Mouse (Mus musculus) adrenal gland, postnatal 14 days (tissue): ENCODE results near the gene Olfr588-ps1. TPM values are rescaled to one million over a fixed set of nuclear protein-coding genes. Genes with fewer than 3 reads are reported as not detected.
"Not testable (repeated sequence)": the region's sequence is repeated elsewhere in the genome, so short reads cannot be mapped to it uniquely, and the experiment has no call there.

Source experiments
- DNase-seq: peaks from one replicate; pipeline ENCODE4 v3.0.0; 2021; ENCODE audit warnings: mixed read lengths
- long read RNA-seq, 2 experiments: library from polyadenylated mRNA; stranded (forward); transcript quantifications; one replicate each; pipeline ENCODE4 v2.0.0; 2021
- total RNA-seq: library from RNA; stranded (reverse); gene quantifications from 2 replicates; pipeline ENCODE4 v1.2.3, GENCODE M21; 2021

The Olfr588-ps1 gene
- total RNA-seq = not detected in 2 replicates
- long read RNA-seq, experiment 1 = 0 reads
- long read RNA-seq, experiment 2 = 0 reads

DNA sequence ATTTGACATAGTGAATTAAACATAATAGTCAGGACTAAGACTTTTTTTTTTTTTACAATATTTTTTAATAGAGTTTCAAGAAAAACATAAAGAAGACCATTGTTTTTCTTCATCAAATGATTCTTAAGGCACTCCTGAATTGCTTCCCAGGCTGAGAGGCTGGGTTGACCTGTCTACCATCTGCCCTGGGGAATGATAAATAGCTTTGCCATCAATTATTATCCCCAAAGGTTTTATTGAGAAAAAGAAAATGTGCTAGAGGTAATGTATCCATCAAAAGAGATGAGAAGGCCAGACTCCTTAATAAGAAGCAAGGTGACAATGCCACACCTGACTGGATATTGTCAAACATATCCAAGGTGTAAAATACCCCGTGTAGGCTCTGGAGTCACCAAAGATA, at the start of gene Olfr588-ps1:
Gene Olfr588-ps1, plus strand, starts transcription at position 301 of the 400 bp plus-strand sequence.
- DNase-seq = no peak

GRCm38 (mm10) chr7:103097420-103097819, 43.3 kb upstream of the Olfr588-ps1 start, which contains the start of gene Olfr585:
TSS of gene Olfr585 (plus strand) at chr7:103097720.
- no peak for DNase-seq

- DNase-seq = no peak
Observed at GRCm38 (mm10) chr7:103119406-103119805, 21.3 kb upstream of the Olfr588-ps1 start.

- DNase-seq = no peak
Observed at GRCm38 (mm10) chr7:103125538-103125937, 15.1 kb upstream of the Olfr588-ps1 start, which contains the start of gene Olfr586. TSS of gene Olfr586 (minus strand) at chr7:103125638.

DNA sequence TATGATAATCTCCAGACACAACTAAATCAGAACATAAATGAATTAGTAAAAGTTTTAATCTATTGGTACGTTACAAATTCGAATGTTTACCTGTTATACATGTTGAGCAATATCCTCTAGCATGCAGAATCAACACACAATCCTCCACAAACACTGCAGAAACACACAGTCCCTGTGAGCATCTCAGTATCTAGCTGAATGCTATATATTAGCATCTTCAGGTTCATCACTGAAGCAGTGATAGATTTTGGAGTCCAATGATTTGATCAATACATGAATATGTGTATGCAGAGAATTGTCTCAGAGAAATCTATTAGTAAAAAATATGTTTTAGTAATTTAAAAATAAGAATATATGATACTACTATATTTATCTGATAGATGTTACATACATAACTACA, 15.6 kb downstream of the Olfr588-ps1 start, which contains the start of gene Olfr589:
Gene Olfr589, minus strand, starts transcription at position 101 of the 400 bp plus-strand sequence.
- no peak for DNase-seq

DNA sequence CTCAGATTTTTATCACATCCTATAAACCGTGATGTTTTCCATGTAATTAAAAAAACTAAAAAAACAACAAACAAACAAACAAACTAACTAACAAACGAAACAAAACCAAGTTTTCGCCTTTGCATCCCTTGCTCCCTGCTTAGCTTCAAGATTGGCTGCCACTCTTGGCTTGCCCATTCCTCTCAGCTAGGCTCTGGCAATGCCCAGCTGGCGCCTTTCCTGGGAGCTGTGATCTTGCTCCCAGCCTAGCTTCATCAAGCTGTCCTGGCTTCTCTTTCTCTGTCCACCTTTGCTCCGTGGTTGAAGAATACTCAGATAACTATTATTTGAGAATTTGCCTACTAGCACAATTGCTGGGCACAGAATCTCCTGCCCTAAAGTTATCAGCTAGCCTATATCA, 29.0 kb downstream of the Olfr588-ps1 start:
- DNase-seq = no peak

DNA sequence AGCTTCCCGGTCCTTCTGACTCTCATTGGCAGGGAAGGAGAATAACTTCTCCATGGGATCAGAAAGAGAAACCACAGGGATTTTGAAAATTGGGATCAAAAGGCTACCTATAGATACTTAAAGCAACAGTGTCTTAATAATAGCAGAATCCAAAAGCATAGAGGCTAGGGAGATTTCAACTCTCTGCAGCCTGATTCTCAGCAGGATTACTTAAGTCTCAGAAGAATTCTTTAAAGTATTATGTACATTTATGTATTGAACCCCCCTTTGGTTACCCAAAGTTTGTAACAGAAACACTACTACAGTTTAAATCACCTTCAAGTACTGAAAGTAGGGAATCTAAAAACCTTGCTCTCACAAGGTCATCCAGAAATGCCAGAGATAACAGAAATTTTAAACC, 37.6 kb downstream of the Olfr588-ps1 start, which contains the start of gene Olfr591:
Gene Olfr591, minus strand, starts transcription at position 101 of the 400 bp plus-strand sequence.
- DNase-seq = no peak

DNA sequence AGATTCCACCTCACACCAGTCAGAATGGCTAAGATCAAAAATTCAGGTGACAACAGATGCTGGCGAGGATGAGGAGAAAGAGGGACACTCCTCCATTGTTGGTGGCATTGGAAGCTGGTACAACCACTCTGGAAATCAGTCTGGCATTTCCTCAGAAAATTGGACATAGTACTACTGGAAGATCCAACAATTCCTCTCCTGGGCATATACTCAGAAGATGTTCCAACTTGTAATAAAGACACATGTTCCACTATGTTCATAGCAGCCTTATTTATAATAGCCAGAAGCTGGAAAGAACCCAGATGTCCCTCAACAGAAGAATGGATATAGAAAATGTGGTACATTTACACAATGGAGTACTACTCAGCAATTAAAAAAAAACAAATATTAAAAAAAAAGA, 43.8 kb downstream of the Olfr588-ps1 start, which contains the start of gene Olfr592:
Gene Olfr592, plus strand, starts transcription at position 301 of the 400 bp plus-strand sequence.
- not testable (repeated sequence) for DNase-seq

Other genes starting within 250 kb of the Olfr588-ps1 start
- not detected in 2 replicates for gene Olfr569, start 250.0 kb upstream of the Olfr588-ps1 start, total RNA-seq
- not detected in 2 replicates for gene Olfr570, start 246.3 kb upstream of the Olfr588-ps1 start, total RNA-seq
- gene Olfr571, start 223.3 kb upstream of the Olfr588-ps1 start, total RNA-seq = not detected in 2 replicates
- gene Olfr572, start 216.5 kb upstream of the Olfr588-ps1 start, total RNA-seq = not detected in 2 replicates
- gene Olfr573-ps1, start 198.3 kb upstream of the Olfr588-ps1 start, total RNA-seq = not detected in 2 replicates
- gene Olfr574, start 192.4 kb upstream of the Olfr588-ps1 start, total RNA-seq = not detected in 2 replicates
- gene Olfr575, start 182.1 kb upstream of the Olfr588-ps1 start, total RNA-seq = not detected in 2 replicates
- gene Olfr576, start 178.2 kb upstream of the Olfr588-ps1 start, total RNA-seq = not detected in 2 replicates
- gene Olfr577, start 164.9 kb upstream of the Olfr588-ps1 start, total RNA-seq = not detected in 2 replicates
- not detected in 2 replicates for gene Olfr578, start 151.6 kb upstream of the Olfr588-ps1 start, total RNA-seq
- not detected in 2 replicates for gene Olfr582, start 102.9 kb upstream of the Olfr588-ps1 start, total RNA-seq
- not detected in 2 replicates for gene Olfr583, start 89.6 kb upstream of the Olfr588-ps1 start, total RNA-seq
- not detected in 2 replicates for gene Olfr584, start 59.0 kb upstream of the Olfr588-ps1 start, total RNA-seq
- gene Olfr585, start 43.2 kb upstream of the Olfr588-ps1 start, total RNA-seq = not detected in 2 replicates
- not detected in 2 replicates for gene Olfr586, start 15.2 kb upstream of the Olfr588-ps1 start, total RNA-seq
- gene Olfr589, start 15.5 kb downstream of the Olfr588-ps1 start, total RNA-seq = not detected in 2 replicates
- not detected in 2 replicates for gene Olfr591, start 37.5 kb downstream of the Olfr588-ps1 start, total RNA-seq
- not detected in 2 replicates for gene Olfr592, start 43.9 kb downstream of the Olfr588-ps1 start, total RNA-seq
- not detected in 2 replicates for gene Olfr593, start 71.0 kb downstream of the Olfr588-ps1 start, total RNA-seq
- gene Olfr594, start 76.1 kb downstream of the Olfr588-ps1 start, total RNA-seq = not detected in 2 replicates
- gene Usp17ld, start 111.6 kb downstream of the Olfr588-ps1 start, total RNA-seq = not detected in 2 replicates
- gene Olfr596, start 164.8 kb downstream of the Olfr588-ps1 start, total RNA-seq = not detected in 2 replicates
- not detected in 2 replicates for gene Olfr597, start 175.4 kb downstream of the Olfr588-ps1 start, total RNA-seq
- not detected in 2 replicates for gene Olfr598, start 182.7 kb downstream of the Olfr588-ps1 start, total RNA-seq
- not detected in 2 replicates for gene Olfr599, start 195.0 kb downstream of the Olfr588-ps1 start, total RNA-seq
- not detected in 2 replicates for gene Olfr600, start 208.8 kb downstream of the Olfr588-ps1 start, total RNA-seq
- gene Olfr601, start 221.8 kb downstream of the Olfr588-ps1 start, total RNA-seq = not detected in 2 replicates
- not detected in 2 replicates for gene Olfr603, start 245.3 kb downstream of the Olfr588-ps1 start, total RNA-seq